Mouse (Mus musculus) olfactory bulb, adult 2 months (tissue): Measurements from ENCODE around the gene Cdkl5. TPM values are rescaled to one million over a fixed set of nuclear protein-coding genes. Genes with fewer than 3 reads are reported as not detected.

ENCODE experiments used
- H3K27ac ChIP-seq: fragments of 200-500 bp; 2 replicates; pipeline ENCODE4 v1.5.1; 2012; ENCODE audit warnings: low read depth, low read length; ENCODE audit not compliant: insufficient read depth
- H3K4me1 ChIP-seq: fragments of 200-500 bp; 2 replicates; pipeline ENCODE4 v1.6.1; 2012; ENCODE audit warnings: low read length; ENCODE audit not compliant: control insufficient read depth, insufficient read depth
- H3K4me3 ChIP-seq: fragments of 200-500 bp; 2 replicates; pipeline ENCODE4 v1.5.1; 2012; ENCODE audit warnings: mild to moderate bottlenecking, low read depth, low read length, moderate library complexity; ENCODE audit not compliant: insufficient read depth
- CTCF ChIP-seq: fragments of 200-500 bp; IDR thresholded peaks from 2 replicates; pipeline ENCODE4 v1.5.1; 2012; ENCODE audit warnings: low read depth, mild to moderate bottlenecking, low read length, moderate library complexity; ENCODE audit not compliant: insufficient read depth
- POLR2A ChIP-seq: fragments of 200-500 bp; IDR thresholded peaks from 2 replicates; pipeline ENCODE4 v1.6.1; 2012; ENCODE audit warnings: mild to moderate bottlenecking, low read depth, low read length, moderate library complexity; ENCODE audit not compliant: insufficient read depth
- WGBS: fragments of 180-500 bp; shearing (Covaris S2); methylation state at CpG from one replicate; pipeline ENCODE4 v1.1.7; 2018; 5-methylcytosine and 5-hydroxymethylcytosine counted together
- polyA plus RNA-seq: library from polyadenylated mRNA; stranded (reverse); fragments of >200 nt; gene quantifications from 2 replicates; pipeline ENCODE4 v1.2.4, GENCODE M21; 2012; ENCODE audit warnings: low replicate concordance; ENCODE audit not compliant: missing spikeins, insufficient read depth, insufficient read length

Gene Cdkl5
- polyA plus RNA-seq, 1 experiment, result not detected

DNA sequence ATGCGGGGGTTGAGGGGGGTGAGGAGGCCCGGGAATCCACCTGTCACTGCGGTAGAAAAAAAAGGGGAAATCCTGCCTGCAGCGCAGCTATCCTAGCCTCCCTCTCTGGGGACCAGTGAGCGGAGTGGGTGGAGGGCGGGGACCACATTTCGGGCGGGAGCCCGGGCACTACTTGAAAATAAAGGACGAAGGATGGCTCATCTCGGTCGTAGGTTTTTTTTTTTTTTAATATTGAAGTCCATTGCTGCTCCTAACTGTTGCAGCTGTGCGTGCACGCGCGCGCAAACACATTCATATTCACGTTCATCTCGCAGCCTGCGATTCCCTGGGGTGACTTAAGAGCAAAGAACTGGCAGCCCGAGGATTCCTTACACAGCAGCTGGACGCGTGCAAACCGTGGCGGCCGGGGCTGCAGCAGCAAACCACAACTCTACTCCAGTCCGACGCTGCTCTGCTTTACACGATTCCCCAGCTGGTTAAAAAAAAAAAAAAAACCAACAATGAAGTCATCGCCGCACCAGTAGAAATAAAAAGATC lies 695 bp upstream of the Cdkl5 start:
- TF ChIP-seq POLR2A (no peak), CTCF (no peak)
- WGBS, result 20% methylated on average over 31 of the region's 31 CpGs
- Histone ChIP-seq H3K4me3 (peak overlapping the region; percentile 98), H3K4me1 (no peaks in the 10 kb centered on the region), H3K27ac (peak overlapping the region; percentile 50; the same call in 1 of the 2 replicates)

DNA sequence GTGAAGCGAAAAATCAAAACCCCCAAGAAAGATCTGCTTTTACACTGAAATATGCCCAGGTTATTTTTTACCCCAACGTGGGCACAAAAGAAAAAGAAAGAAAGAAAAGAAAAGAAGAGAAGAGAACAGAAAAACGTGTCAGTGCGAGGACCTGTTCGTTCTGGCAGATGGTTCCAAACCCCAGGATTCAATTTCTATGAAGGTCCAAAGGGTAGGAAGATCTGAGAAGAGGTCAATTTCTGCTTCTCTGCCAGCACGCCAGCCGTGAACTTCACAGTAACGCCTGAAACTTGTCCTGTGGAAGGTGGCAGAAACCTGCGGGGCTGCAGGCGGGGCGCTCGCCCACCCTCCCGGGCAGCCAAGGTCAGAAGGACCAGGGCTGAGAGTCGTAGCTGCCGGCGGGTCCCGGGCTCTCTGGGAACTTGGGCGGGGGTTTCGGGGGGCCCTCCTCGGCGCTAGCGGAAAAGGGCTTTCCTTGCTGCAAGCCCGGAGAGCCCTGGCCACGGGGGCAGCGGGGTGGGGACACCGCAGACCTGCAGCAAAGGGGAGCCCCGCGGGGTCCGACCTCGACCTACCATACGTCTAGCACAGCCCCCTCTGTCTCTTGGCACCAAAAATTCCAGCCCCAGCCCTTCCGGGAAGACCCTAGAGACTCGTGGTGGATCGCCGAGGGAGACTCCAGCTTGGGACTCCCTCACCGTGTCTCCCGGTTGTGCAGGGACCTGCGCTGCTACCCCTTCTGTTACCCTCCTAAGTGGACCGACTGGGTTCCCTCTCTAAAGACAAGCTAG lies 560 bp downstream of the Cdkl5 start:
- no peaks in the 10 kb centered on the region for H3K4me1 ChIP-seq
- 32% methylated on average over 31 of the region's 39 CpGs for WGBS
- H3K27ac ChIP-seq, result peak overlapping the region; percentile 56
- peak overlapping the region; percentile 98 for H3K4me3 ChIP-seq
- TF ChIP-seq POLR2A (no peak), CTCF (no peak)

DNA sequence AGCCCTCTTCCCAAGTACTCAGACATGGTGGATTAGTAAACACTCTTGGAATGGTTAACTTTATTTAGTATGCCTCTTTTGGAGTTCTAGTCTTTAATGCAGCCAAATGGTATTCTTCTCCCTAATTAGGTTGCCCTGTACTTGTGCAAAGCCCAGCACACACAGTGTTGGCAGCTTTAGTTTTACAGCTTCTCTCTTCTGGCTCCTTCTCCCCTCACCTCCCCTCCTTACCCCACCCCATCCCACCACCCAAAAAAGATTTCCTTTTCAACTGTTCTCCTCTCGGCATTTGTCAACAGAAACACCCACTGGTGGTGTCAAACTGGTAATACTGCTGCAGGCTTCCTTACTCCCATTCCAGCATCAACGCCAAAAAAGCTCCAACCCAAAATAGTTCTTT lies 1.8 kb downstream of the Cdkl5 start:
- no peaks in the 10 kb centered on the region for H3K4me1 ChIP-seq
- no peak overlapping the region for H3K27ac ChIP-seq
- H3K4me3 ChIP-seq, result peak overlapping the region; percentile 36
- 27% methylated on average over 2 of the region's 2 CpGs for WGBS
- TF ChIP-seq CTCF (no peak), POLR2A (no peak)

- 72% methylated on average over 4 of the region's 4 CpGs for WGBS
- H3K27ac ChIP-seq, result no peak overlapping the region
- H3K4me3 ChIP-seq, result no peak overlapping the region
- no peak for TF ChIP-seq POLR2A
- TF ChIP-seq CTCF, result no peak
- H3K4me1 ChIP-seq, result no peaks in the 10 kb centered on the region
Measured at GRCm38 (mm10) chrX:160990276-160990675, 4.2 kb downstream of the Cdkl5 start.

- TF ChIP-seq POLR2A (no peak), CTCF (no peak)
- 31% methylated on average over 1 of the region's 1 CpGs for WGBS
Measured at GRCm38 (mm10) chrX:160977919-160978318, 16.6 kb downstream of the Cdkl5 start.

DNA sequence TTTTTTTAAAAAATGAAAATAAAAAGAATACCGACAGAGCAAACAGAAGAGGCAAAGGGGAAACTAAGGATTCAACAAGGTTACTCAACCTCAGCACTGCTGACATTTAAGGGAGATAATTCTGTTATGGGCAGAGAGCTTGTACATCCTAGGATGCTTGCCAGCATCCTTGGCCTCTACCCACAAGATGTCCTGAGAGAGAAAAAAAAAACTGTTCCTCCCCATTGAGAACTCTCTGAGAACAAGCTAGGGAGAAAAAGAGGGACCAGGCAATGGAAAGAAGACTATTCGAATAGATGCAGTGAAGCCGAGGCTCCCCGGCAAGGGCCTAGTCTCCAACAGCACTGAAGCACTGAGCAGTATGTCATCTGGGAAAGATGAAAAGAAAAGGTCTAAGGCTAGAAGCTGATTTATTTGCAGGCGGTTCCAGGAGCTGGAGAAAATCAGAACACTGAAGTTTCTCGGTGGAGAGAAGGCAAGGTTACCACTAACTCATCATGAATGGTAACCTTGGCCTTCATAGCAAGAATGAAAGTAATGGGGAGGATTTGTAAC lies 22.4 kb downstream of the Cdkl5 start:
- Histone ChIP-seq H3K4me3 (no peak overlapping the region), H3K4me1 (no peaks in the 10 kb centered on the region), H3K27ac (no peak overlapping the region)
- 85% methylated on average over 6 of the region's 6 CpGs for WGBS
- TF ChIP-seq POLR2A, result no peak
- no peak for TF ChIP-seq CTCF

More at GRCm38 (mm10) chrX:160977919-160978318, 16.6 kb downstream of the Cdkl5 start:
- Histone ChIP-seq H3K4me1 (no peaks in the 10 kb centered on the region), H3K4me3 (no peak overlapping the region), H3K27ac (no peak overlapping the region)

DNA sequence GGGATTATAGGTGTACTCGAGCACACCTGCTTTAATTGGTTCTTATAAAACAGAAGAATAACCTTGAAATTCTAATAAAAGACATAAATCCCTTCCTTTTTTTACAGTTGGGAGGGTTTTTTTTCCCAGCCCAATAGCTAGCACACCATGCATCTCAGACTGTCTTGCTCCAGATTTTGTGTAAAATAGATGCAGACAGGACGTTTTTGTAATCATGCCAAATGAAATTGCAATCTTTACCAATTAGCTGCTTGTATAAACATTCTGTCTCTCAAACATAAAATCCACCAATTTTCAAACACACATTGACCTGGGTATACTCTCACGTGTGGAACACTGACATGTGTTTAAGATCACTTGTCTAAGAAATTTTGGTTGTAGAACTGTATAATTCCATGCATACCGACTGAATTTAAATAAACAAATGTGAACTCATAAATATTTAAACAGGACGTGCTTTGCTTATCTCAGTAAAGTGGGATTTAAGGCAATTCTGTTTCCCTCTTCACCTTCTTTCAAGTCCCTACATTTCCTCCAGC lies 35.8 kb downstream of the Cdkl5 start:
- WGBS, result 45% methylated on average over 5 of the region's 5 CpGs
- TF ChIP-seq POLR2A (no peak), CTCF (no peak)
- no peaks in the 10 kb centered on the region for H3K4me1 ChIP-seq
- H3K27ac ChIP-seq, result no peak overlapping the region
- no peak overlapping the region for H3K4me3 ChIP-seq

DNA sequence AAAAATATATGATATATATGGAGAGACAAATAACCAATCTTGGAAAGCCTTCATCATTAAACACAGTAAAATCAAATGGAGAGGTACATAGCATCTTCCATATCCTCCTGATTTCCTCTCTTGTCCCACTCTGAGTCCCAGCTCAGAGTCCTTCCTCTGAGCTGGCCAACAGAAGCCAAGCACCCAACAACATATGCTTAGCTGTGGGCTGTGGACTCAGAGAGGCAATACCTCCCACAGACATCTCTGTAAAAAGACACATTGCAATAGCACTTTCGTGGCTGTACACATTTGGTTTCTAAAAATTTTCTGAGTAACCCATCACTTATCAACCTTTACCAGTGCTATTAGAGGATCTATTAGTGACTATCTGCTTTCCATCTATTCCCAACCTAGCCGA lies 44.9 kb downstream of the Cdkl5 start:
- Histone ChIP-seq H3K4me1 (no peaks in the 10 kb centered on the region), H3K27ac (no peak overlapping the region), H3K4me3 (no peak overlapping the region)
- 57% methylated on average over 2 of the region's 2 CpGs for WGBS
- no peak for TF ChIP-seq POLR2A
- TF ChIP-seq CTCF, result no peak

DNA sequence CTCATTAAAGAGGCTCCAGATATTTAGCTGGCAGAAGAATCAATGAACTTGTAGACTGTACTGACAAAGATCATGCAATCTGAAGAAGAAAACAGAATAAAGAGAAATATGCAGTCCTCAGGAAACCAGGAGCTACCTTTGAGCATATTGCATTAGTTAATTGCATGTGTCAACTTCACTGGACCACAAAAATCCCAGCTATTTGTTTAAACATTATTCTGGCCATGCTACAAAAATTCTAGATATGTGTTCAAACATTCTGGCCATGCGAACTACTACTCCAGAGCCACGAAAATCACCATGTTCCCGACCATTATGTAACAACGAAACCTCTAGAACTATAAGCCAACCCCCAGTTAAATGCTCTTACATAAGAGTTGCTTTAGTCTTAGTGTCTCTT lies 49.8 kb downstream of the Cdkl5 start:
- WGBS, result 89% methylated on average over 4 of the region's 4 CpGs
- H3K4me3 ChIP-seq, result no peak overlapping the region
- no peaks in the 10 kb centered on the region for H3K4me1 ChIP-seq
- no peak for TF ChIP-seq CTCF
- TF ChIP-seq POLR2A, result no peak
- H3K27ac ChIP-seq, result no peak overlapping the region
